Mouse (Mus musculus): ENCODE measurements at regions not wholly inside any gene's neighbourhood (a gene's known extent, or its start where the extent isn't known, plus 50 kb on each side); places are given as distances from the start of the nearest gene placed in this dataset.

DNA sequence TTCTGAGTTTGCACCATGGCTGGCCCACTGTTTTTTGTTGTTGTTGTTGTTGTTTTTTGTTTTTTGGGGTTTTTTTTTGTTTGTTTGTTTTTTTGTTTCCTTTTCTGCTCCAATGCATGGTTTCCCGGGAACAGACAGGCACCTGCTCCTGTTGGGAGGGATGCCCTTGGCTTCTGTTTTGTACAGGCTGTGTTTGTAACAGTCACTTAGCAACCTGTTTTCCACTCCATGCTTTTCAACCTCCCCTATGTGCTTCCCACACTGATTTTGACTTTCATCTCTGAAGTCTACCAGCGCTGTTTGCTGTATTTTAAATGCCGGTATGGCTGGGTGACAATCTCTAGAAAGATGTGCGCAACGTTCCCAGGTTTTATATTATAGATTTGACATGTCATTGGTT lies 402.6 kb downstream of the Tmem161b start:
- no peak for TF ChIP-seq CHD2 (IDR thresholded peaks at IDR 0.05; ENCODE audit: low read depth, low read length)
- no peak for TF ChIP-seq HCFC1 (IDR thresholded peaks at IDR 0.05; ENCODE audit: borderline replicate concordance, insufficient read depth, low read length)

Measured in ES-E14 (cell line).